Mouse (Mus musculus) olfactory bulb, adult 2 months (tissue): Measurements from ENCODE around the gene Rps24. TPM values are rescaled to one million over a fixed set of nuclear protein-coding genes. Genes with fewer than 3 reads are reported as not detected.
A peak's percentile ranks its signal among the peaks of the same experiment; 100 is the strongest.

ENCODE experiments used
- H3K27ac ChIP-seq: fragments of 200-500 bp; 2 replicates; pipeline ENCODE4 v1.5.1; 2012; ENCODE audit warnings: low read depth, low read length; ENCODE audit not compliant: insufficient read depth
- H3K4me1 ChIP-seq: fragments of 200-500 bp; 2 replicates; pipeline ENCODE4 v1.6.1; 2012; ENCODE audit warnings: low read length; ENCODE audit not compliant: control insufficient read depth, insufficient read depth
- H3K4me3 ChIP-seq: fragments of 200-500 bp; 2 replicates; pipeline ENCODE4 v1.5.1; 2012; ENCODE audit warnings: mild to moderate bottlenecking, low read depth, low read length, moderate library complexity; ENCODE audit not compliant: insufficient read depth
- CTCF ChIP-seq: fragments of 200-500 bp; IDR thresholded peaks from 2 replicates; pipeline ENCODE4 v1.5.1; 2012; ENCODE audit warnings: low read depth, mild to moderate bottlenecking, low read length, moderate library complexity; ENCODE audit not compliant: insufficient read depth
- POLR2A ChIP-seq: fragments of 200-500 bp; IDR thresholded peaks from 2 replicates; pipeline ENCODE4 v1.6.1; 2012; ENCODE audit warnings: mild to moderate bottlenecking, low read depth, low read length, moderate library complexity; ENCODE audit not compliant: insufficient read depth
- WGBS: fragments of 180-500 bp; shearing (Covaris S2); methylation state at CpG from one replicate; pipeline ENCODE4 v1.1.7; 2018; 5-methylcytosine and 5-hydroxymethylcytosine counted together
- polyA plus RNA-seq: library from polyadenylated mRNA; stranded (reverse); fragments of >200 nt; gene quantifications from 2 replicates; pipeline ENCODE4 v1.2.4, GENCODE M21; 2012; ENCODE audit warnings: low replicate concordance; ENCODE audit not compliant: missing spikeins, insufficient read depth, insufficient read length

Rps24 gene
- polyA plus RNA-seq, 1 experiment, result 2,934 TPM

DNA sequence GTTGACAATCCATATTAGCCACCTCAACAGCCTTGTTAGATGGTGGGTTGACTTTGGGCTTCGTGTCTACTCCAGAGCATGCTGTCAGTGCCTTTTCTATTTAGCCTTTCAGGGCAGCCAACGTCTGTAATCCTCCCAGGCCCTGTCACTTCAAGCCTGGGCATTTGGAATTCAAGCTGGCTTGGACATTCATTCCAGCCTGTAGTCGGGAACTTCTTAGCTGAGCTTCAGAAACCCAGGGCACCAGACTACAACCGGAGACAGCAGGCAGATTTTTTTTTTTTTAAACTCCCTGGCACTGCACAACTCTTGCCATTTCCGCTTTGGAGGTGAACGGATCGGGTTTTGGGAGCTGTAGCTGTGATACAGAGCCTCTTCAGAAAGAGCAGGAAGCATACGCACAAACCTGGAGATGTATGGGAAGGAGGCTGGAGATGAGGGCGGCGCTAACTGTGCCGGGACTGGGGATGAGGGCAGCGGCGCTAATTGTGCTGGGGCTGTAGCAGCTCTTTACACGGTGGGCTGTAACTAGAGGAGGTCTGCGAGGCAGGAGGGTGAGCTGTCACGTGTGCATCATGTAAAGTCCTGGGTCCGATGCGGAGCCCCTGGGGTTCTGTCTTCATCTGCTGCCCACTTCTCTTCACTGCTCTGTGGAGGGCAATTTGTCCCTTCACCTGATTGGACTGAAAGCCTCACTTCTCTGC lies 21.3 kb downstream of the Rps24 start:
- H3K4me1 ChIP-seq, result peaks cover 6% of the 10 kb centered on the region
- H3K4me3 ChIP-seq, result peak overlapping the region; percentile 6
- TF ChIP-seq CTCF, result 0 out of 2 replicates have a peak, but pooled peaks have one; percentile 14
- no peak for TF ChIP-seq POLR2A
- WGBS, result 15% methylated on average over 18 of the region's 18 CpGs
- no peak overlapping the region for H3K27ac ChIP-seq

DNA sequence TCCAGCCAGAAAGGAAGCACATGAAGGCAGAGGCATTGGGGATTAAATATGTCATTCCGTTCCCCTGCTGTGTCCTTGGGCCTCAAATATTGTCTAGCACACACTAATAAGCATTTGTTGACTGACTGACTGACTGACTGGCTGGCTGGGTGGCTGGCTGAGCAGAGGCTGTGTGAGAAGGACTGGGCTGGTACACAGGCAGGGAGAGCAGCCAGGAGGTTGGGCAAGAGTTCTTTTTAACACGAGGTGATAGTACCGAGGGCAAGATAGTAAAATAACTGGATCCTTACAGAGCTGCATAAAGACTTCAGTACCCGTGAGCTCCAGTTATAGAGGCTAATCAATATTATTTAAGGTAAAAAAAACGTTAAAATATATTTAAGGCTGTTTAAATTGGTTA lies 22.6 kb downstream of the Rps24 start:
- no peak for TF ChIP-seq CTCF
- no peak for TF ChIP-seq POLR2A
- Histone ChIP-seq H3K27ac (no peak overlapping the region), H3K4me3 (no peak overlapping the region), H3K4me1 (peaks cover 6% of the 10 kb centered on the region)
- WGBS, result 59% methylated on average over 5 of the region's 5 CpGs

DNA sequence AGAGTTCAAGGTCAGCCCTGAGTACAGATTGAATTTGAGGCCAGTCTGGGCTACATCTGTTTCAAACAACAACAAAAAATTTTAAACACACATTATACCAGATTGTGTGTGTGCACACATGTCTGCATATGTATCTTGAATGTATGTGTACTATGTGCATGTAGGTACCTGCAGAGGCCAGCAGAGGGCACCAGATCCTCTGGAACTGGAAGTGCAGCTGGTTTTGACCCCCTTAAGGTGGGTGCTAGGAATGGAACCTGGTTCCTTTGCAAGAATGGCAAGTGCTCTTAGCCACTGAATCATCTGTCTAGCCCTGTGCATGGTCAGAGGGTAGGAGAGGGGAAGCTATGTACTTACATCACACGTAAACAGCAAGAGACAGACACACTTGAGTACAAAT lies 23.3 kb downstream of the Rps24 start:
- H3K4me1 ChIP-seq, result peaks cover 6% of the 10 kb centered on the region
- 100% methylated on average over 1 of the region's 1 CpGs for WGBS
- no peak overlapping the region for H3K27ac ChIP-seq
- H3K4me3 ChIP-seq, result no peak overlapping the region
- TF ChIP-seq CTCF (no peak), POLR2A (no peak)

DNA sequence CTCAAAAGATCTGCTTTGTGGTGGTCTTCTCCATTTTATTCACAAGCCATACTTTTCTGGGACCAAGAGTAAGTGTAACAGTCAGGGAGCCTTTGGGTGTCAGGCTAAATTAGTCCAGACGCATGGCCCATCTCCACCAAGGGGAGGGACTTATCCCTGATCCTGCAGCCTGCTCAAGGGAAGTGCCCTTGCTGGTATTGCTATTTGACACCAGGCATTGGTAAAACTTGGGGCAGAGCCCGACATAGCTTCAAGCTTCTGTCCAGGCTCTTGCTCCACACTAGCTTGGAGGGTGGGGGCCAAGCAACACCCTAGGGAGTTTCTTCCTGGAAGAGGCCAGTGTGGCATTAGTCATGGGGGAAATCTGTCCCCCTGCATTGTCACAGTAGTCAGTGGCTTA lies 23.8 kb downstream of the Rps24 start:
- TF ChIP-seq CTCF, result no peak
- no peak for TF ChIP-seq POLR2A
- Histone ChIP-seq H3K4me1 (peaks cover 6% of the 10 kb centered on the region), H3K27ac (no peak overlapping the region), H3K4me3 (no peak overlapping the region)
- WGBS, result 96% methylated on average over 2 of the region's 2 CpGs

DNA sequence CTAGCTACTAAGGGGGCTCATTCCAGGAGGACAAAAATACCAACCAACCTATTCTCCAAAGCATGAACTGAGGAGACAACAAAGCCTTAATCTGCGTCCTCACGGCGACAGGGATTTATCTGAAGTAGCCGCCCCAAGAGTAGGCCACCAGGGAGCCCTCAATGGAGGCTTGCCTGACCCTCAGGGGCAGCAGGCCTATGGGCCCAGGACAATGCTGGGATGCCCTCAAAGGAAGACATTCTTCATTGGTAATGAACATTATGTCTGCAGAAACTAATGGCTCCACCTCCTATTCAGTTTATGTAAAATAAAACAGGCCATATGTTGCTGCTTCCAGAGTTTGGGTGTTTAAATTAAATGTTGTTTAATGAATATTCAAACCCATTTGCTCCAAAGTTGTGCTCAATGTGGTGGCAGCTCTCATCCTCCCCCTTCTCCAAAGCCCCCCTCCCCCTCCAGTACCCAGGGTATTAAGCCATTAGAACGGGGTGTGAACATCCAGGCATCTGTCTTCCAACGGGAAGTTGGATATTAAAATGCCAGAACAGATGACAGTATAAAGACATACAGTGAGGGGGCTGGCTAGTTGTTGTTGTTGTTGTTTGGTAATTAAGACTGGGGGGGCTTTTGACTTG lies 25.7 kb downstream of the Rps24 start:
- Histone ChIP-seq H3K27ac (no peak overlapping the region), H3K4me1 (peaks cover 6% of the 10 kb centered on the region), H3K4me3 (no peak overlapping the region)
- TF ChIP-seq CTCF, result no peak
- TF ChIP-seq POLR2A, result no peak
- 79% methylated on average over 6 of the region's 6 CpGs for WGBS

DNA sequence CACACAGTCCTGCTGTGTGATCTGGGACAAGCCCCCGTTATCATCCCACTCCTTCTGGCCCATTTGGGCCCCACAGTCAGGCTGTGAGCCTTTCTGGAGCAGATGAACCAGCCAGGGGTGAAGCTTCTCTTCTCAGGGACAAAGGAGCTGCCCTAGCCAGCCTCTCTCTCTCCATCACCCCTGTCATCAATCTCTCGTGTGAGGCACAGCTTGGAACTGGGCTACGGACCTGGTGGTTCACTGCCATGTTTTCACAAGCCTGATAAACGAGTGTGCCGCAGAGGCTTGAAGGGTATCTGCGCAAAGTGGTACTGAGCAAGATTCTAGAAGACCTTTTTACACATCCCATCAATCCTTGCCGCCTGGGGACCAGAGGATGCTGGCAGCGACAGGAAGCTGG lies 34.7 kb downstream of the Rps24 start:
- Histone ChIP-seq H3K4me3 (no peak overlapping the region), H3K27ac (no peak overlapping the region), H3K4me1 (peaks cover 3% of the 10 kb centered on the region)
- TF ChIP-seq CTCF (no peak), POLR2A (no peak)
- WGBS, result 92% methylated on average over 8 of the region's 8 CpGs

DNA sequence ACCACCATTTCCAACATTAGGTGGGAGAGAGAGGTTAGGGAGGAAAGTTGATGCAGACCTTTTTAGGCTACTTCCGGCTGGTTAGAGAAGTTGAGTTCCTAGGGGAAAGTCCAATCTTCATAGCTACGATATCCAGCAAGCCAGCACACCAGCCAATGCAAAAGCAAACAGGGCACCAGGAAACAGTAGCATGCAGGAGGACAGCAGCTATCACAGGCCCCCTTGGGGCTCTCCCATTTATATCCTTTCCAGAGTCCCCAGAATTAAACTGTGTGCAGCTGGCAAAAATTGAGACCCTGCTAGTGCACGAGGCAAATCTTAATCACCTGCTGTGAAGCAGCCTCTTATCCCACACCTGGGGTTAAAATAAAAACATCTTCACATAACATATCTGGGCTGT lies 38.2 kb downstream of the Rps24 start:
- H3K4me3 ChIP-seq, result no peak overlapping the region
- 56% methylated on average over 3 of the region's 3 CpGs for WGBS
- no peak overlapping the region for H3K27ac ChIP-seq
- no peak for TF ChIP-seq CTCF
- no peak for TF ChIP-seq POLR2A
- peaks cover 5% of the 10 kb centered on the region for H3K4me1 ChIP-seq

DNA sequence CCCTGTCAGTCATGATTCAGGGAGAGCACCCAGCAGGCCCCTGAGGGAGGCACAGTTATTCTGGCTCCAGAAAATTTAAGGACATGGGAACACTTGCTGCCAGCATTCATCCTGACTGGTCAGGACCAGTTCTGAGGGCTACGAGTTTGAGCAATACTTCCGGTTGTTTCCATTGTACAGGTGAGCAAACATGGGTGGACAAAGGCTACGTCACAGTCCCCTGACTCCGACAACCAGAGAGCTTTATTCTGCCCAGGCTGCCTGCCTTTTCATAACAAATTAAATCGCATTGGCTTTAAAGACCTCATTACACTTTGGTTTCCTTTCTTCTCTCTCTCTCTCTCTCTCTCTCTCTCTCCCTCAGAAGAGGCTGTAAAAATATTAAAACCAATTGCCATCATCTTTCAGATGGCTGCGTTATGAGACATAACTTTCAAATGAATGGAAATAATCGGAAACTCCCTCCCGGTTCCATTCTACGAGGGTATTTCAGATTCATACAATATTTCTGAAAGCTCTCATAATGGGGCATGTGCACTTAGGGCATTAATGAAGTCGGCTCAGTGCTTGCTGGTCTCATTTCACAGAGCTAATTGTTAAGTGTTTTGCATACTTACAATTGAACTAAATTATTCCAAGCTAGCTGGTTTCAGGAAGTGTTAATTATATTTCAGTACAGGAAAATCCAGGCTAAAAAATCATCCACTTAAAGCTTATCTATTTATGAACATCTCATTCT lies 38.9 kb downstream of the Rps24 start:
- H3K4me1 ChIP-seq, result peaks cover 10% of the 10 kb centered on the region
- TF ChIP-seq CTCF (no peak), POLR2A (no peak)
- no peak overlapping the region for H3K27ac ChIP-seq
- WGBS, result 40% methylated on average over 10 of the region's 10 CpGs
- no peak overlapping the region for H3K4me3 ChIP-seq

DNA sequence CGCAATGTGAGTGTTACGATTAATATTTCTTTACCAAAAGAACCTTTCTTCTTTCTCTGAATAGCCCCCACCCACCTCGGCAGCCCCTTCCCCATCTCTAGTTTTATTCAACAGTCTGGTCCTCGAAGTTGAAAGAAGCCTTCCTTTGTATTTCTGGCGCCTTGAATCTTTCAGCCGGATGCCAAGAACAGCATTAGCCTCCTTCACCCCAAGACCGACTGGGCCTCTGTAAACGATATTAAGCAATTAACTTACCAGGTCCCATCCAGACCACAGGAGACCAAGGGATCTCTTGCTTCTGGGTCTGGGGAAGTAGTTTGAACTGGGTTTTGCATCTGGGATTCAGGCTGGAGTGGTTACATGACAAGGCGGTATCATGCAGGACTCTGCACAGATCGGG lies 39.5 kb downstream of the Rps24 start:
- H3K27ac ChIP-seq, result peak overlapping the region; percentile 55; the same call in 1 of the 2 replicates
- 49% methylated on average over 10 of the region's 10 CpGs for WGBS
- TF ChIP-seq POLR2A, result no peak
- no peak for TF ChIP-seq CTCF
- no peak overlapping the region for H3K4me3 ChIP-seq
- H3K4me1 ChIP-seq, result peaks cover 10% of the 10 kb centered on the region
